Mouse (Mus musculus) left cerebral cortex, adult 11 months (tissue): ENCODE results near the gene Olfr1084.
"Not testable (repeated sequence)": the region's sequence is repeated elsewhere in the genome, so short reads cannot be mapped to it uniquely, and the experiment has no call there.

Experiments
- DNase-seq: peaks from one replicate; pipeline ENCODE4 v3.0.0; 2022; ENCODE audit warnings: low spot score

The Olfr1084 gene

GRCm38 (mm10) chr2:86639625-86640024, at the start of gene Olfr1084:
TSS of gene Olfr1084 (minus strand) at chr2:86639725.
- DNase-seq: not testable (repeated sequence)

- no peak for DNase-seq
Measured at GRCm38 (mm10) chr2:86679992-86680391, 40.5 kb upstream of the Olfr1084 start, which contains the start of gene Olfr1086. TSS of gene Olfr1086 (minus strand) at chr2:86680092.

GRCm38 (mm10) chr2:86661919-86662318, 22.4 kb upstream of the Olfr1084 start, which contains the start of gene Olfr1085:
TSS of gene Olfr1085 (minus strand) at chr2:86662019.
- no peak for DNase-seq

GRCm38 (mm10) chr2:86598866-86599265, 40.7 kb downstream of the Olfr1084 start, which contains the start of gene Olfr1082:
TSS of gene Olfr1082 (minus strand) at chr2:86598966.
- not testable (repeated sequence) for DNase-seq
